Mouse (Mus musculus): Measurements from ENCODE around the gene Rpgrip1. TPM values are rescaled to one million over a fixed set of nuclear protein-coding genes. Genes with fewer than 3 reads are reported as not detected.
A peak's percentile ranks its signal among the peaks of the same experiment; 100 is the strongest.

Gene Rpgrip1
- total RNA-seq, 2 experiments from 2014 or later = 0.25 TPM; not detected in 1

DNA sequence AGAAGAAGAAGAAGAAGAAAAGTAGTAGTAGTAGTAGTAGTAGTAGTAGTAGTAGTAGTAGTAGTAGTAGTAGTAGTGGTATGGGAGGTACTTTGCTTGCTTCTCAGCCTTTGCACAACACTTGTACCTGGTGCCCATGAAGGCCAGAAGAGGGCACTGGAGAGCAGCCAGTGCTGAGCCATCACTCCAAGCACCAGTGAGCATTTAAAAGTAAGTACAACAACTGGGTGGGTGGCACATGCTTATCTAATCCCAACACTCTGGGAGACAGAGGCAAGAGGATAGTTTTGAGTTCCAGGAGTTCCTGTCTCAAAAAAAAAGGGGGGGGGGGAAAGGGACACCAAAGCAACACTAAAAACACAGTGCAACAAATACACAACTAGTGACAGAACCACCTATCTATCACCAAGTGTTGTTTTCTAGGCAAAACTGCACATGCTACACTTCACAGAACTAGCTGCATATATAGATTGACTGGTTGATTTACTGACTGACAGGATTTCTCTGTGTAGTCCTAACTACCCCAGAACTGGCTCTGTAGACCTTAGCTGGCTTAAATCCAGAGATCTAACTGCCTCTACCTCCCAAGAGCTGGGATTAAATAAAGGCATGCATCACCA, 80.3 kb downstream of the Rpgrip1 start:
- intact Hi-C loops (cut with DNase I; ENCODE audit: low total_unique reads) = loop anchor here (10.0 kb wide), 1 partner anchor 66 kb away; no protein-coding TSS in a partner anchor
- DNase-seq = no peak

- intact Hi-C loops (cut with DNase I; ENCODE audit: low total_unique reads) = loop anchor here (10.0 kb wide), 1 partner anchor 71 kb away; no protein-coding TSS in a partner anchor
- peak; percentile 27 for DNase-seq
Measured at GRCm38 (mm10) chr14:52195691-52196090, 85.2 kb downstream of the Rpgrip1 start.

- peak; percentile 11 for DNase-seq
- intact Hi-C loops (cut with DNase I; ENCODE audit: low total_unique reads) = loop anchor here (10.0 kb wide), 1 partner anchor 72 kb away; no protein-coding TSS in a partner anchor
Measured at GRCm38 (mm10) chr14:52196230-52197155, 86.0 kb downstream of the Rpgrip1 start.

DNA sequence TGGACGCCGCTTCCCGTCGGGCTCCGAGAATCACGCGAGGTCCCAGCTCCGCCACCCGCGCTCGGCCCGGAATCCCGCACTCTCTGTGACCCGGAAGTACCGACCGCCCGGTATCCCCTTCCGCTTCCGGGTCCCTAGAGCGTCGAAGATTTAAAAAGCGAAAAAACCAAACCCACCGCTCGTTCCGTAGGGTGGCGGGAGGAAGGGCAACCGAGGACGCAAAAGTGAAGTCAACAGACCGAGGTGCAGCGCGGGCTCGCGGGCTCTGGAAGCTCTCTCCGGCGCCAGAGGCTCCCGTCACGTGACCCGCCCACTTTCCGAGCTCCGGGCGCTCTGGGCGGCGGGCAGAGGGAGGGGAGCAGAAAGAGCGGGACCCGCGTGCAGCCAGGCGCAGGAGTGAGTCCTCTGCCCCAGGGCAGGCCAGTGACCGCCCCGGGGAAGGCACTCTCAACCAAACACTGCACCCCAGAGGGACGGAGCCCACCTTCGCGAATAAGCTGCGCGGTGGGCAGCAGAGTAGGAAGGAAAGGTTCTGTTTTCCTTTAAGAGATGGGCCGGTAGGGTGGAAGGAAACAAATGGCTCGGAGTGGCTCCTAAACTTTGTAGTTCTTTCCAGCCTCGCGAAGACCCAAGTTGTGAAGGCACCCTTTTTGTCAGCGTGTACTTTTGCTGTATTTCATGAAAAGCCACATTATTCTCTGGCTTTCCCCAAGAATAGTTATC, 86.8 kb downstream of the Rpgrip1 start, which contains the start of gene Supt16:
TSS of gene Supt16 (minus strand) at position 261 of the 723 bp plus-strand sequence.
- intact Hi-C loops (cut with DNase I; ENCODE audit: low total_unique reads) = loop anchor here (10.0 kb wide), 1 partner anchor 73 kb away; no protein-coding TSS in a partner anchor
- DNase-seq = peak; percentile 87

- no peak for DNase-seq
- intact Hi-C loops (cut with DNase I; ENCODE audit: low total_unique reads) = loop anchor here (10.0 kb wide), 1 partner anchor 73 kb away; no protein-coding TSS in a partner anchor
Measured at GRCm38 (mm10) chr14:52198141-52198540, 87.6 kb downstream of the Rpgrip1 start.

GRCm38 (mm10) chr14:52199412-52199811, 88.9 kb downstream of the Rpgrip1 start:
- intact Hi-C loops (cut with DNase I; ENCODE audit: low total_unique reads) = loop anchor here (10.0 kb wide), 1 partner anchor 75 kb away; no protein-coding TSS in a partner anchor
- DNase-seq = no peak

Other genes with a start within 250 kb of the Rpgrip1 start
- gene Mettl17, start 225.9 kb upstream of the Rpgrip1 start, total RNA-seq (2021) = 10 to 100 TPM in 1 of 2 experiments, 1 to 10 TPM in 1; 8.3 to 13.1 TPM
- gene Slc39a2, start 217.8 kb upstream of the Rpgrip1 start, total RNA-seq (2021) = under 1 TPM; 0.31 to 0.37 TPM
- 1,000 to 10,000 TPM in 1 of 2 experiments, 100 to 1,000 TPM in 1; 964 to 1,110 TPM for gene Ndrg2, start 196.5 kb upstream of the Rpgrip1 start, total RNA-seq (2021)
- under 1 TPM in 1 of 2 experiments, not detected in 1; 0.35 TPM for gene Tppp2, start 192.3 kb upstream of the Rpgrip1 start, total RNA-seq (2021)
- not detected for gene Rnase13, start 187.9 kb upstream of the Rpgrip1 start, total RNA-seq (2021)
- gene Arhgef40, start 126.0 kb upstream of the Rpgrip1 start, total RNA-seq (2021) = 10 to 100 TPM; 24.2 to 32.0 TPM
- gene Tmem253, start 95.0 kb upstream of the Rpgrip1 start, total RNA-seq (2021) = under 1 TPM; 0.55 to 0.62 TPM
- gene Zfp219, start 90.0 kb upstream of the Rpgrip1 start, total RNA-seq (2021) = 10 to 100 TPM; 13.3 to 13.4 TPM
- not detected for gene Olfr221, start 68.2 kb upstream of the Rpgrip1 start, total RNA-seq (2021)
- gene Hnrnpc, start 6.7 kb upstream of the Rpgrip1 start, total RNA-seq (2021) = 10 to 100 TPM; 76.7 to 88.8 TPM
- gene Supt16, start 86.7 kb downstream of the Rpgrip1 start, total RNA-seq (2021) = 10 to 100 TPM; 15.7 to 16.1 TPM
- 10 to 100 TPM; 36.5 to 37.7 TPM for gene Chd8, start 147.1 kb downstream of the Rpgrip1 start, total RNA-seq (2021)
- gene Tox4, start 168.4 kb downstream of the Rpgrip1 start, total RNA-seq (2021) = 10 to 100 TPM; 31.9 to 33.1 TPM
- 1 to 10 TPM; 3.7 to 5.0 TPM for gene Rab2b, start 168.8 kb downstream of the Rpgrip1 start, total RNA-seq (2021)
- gene Mettl3, start 194.4 kb downstream of the Rpgrip1 start, total RNA-seq (2021) = 10 to 100 TPM; 11.8 to 14.7 TPM
- gene Sall2, start 218.1 kb downstream of the Rpgrip1 start, total RNA-seq (2021) = 1 to 10 TPM; 1.9 to 2.4 TPM
- gene Olfr1513, start 245.7 kb downstream of the Rpgrip1 start, total RNA-seq (2021) = not detected

All from gastrocnemius, postnatal 14 days (tissue).